ENCODE assay signal across 18 mouse cellular contexts in genomic region chr8:126774816-126775215, GRCm38 (mm10).
DNase-seq lines count a peak whose midpoint lies in the region; ATAC-seq and TF ChIP-seq lines count a peak whose summit lies in the region.
"Had no signal": no experiment of that assay in that cellular context is flagged by ENCODE, and none has a peak within 500 bp of the region (broad histone marks: within the 10 kb centered on the region; RNA-seq: fewer than 3 reads in every experiment).

No protein-coding gene starts in this region.

- no peaks in the 10 kb centered on the region for H3K9me3 ChIP-seq in kidney, embryonic 14.5 days (ENCODE audit: control insufficient read depth, low read length)
- no peaks in the 10 kb centered on the region for H3K9me3 ChIP-seq in intestine, embryonic 16.5 days (ENCODE audit: control insufficient read depth, low read length)
- no peaks in the 10 kb centered on the region for H3K9me3 ChIP-seq in midbrain, embryonic 14.5 days (ENCODE audit: control insufficient read depth, low read length)
- H3K9me3 ChIP-seq: forebrain, embryonic 12.5 days; heart, embryonic 13.5 days; midbrain, embryonic 12.5 days; neural tube, embryonic 13.5 days had no signal

- H3K4me3 ChIP-seq in kidney, embryonic 14.5 days (ENCODE audit: low read length), result no peak overlapping the region
- H3K4me3 ChIP-seq in brown adipose tissue, adult 24 weeks (ENCODE audit: insufficient read depth, low read depth, low read length), result no peak overlapping the region
- H3K4me3 ChIP-seq in intestine, embryonic 16.5 days (ENCODE audit: low read length), result no peak overlapping the region
- no peak overlapping the region for H3K4me3 ChIP-seq in left cerebral cortex, adult 2 months
- no peak overlapping the region for H3K4me3 ChIP-seq in midbrain, embryonic 14.5 days (replicated peaks; ENCODE audit: low read depth, low read length)
- H3K4me3 ChIP-seq: forebrain, embryonic 12.5 days; heart, embryonic 13.5 days; midbrain, embryonic 12.5 days; neural tube, embryonic 13.5 days had no signal

- no peak overlapping the region for H3K27ac ChIP-seq in kidney, embryonic 14.5 days (ENCODE audit: low read depth, low read length)
- H3K27ac ChIP-seq in brown adipose tissue, adult 24 weeks (replicated peaks; ENCODE audit: low read depth, low read length), result peak overlapping the region; percentile 70
- peak overlapping the region; percentile 73 for H3K27ac ChIP-seq in intestine, embryonic 16.5 days (ENCODE audit: low read length)
- H3K27ac ChIP-seq in left cerebral cortex, adult 2 months, result no peak overlapping the region
- no peak overlapping the region for H3K27ac ChIP-seq in midbrain, embryonic 14.5 days (replicated peaks; ENCODE audit: low read depth, low read length)
- H3K27ac ChIP-seq: forebrain, embryonic 12.5 days; heart, embryonic 13.5 days; hindbrain, embryonic 14.5 days; midbrain, embryonic 12.5 days; neural tube, embryonic 13.5 days had no signal

- no peak for ATAC-seq in kidney, embryonic 14.5 days (ENCODE audit: low FRiP score, low TSS enrichment)
- ATAC-seq in intestine, embryonic 16.5 days, result peak; percentile 17
- no peak for ATAC-seq in midbrain, embryonic 14.5 days (ENCODE audit: low FRiP score, low TSS enrichment)

- no peak overlapping the region for H3K9ac ChIP-seq in kidney, embryonic 14.5 days (ENCODE audit: low read depth, low read length)
- H3K9ac ChIP-seq in intestine, embryonic 16.5 days (ENCODE audit: low read depth, low read length), result no peak overlapping the region
- no peak overlapping the region for H3K9ac ChIP-seq in midbrain, embryonic 14.5 days (replicated peaks; ENCODE audit: low read length)
- H3K9ac ChIP-seq: forebrain, embryonic 12.5 days; heart, embryonic 13.5 days; hindbrain, embryonic 14.5 days; midbrain, embryonic 12.5 days; neural tube, embryonic 13.5 days had no signal

- TF ChIP-seq CTCF in left cerebral cortex, adult 2 months (IDR thresholded peaks at IDR 0.05), result no peak

- no peaks in the 10 kb centered on the region for H3K4me1 ChIP-seq in kidney, embryonic 14.5 days (ENCODE audit: control insufficient read depth, insufficient read depth, low read length)
- peaks cover 8% of the 10 kb centered on the region for H3K4me1 ChIP-seq in brown adipose tissue, adult 24 weeks (ENCODE audit: control insufficient read depth, insufficient read depth, insufficient read length, low read length)
- H3K4me1 ChIP-seq in intestine, embryonic 16.5 days (ENCODE audit: control insufficient read depth, insufficient read depth, low read length), result peaks cover 16% of the 10 kb centered on the region
- H3K4me1 ChIP-seq in midbrain, embryonic 14.5 days (ENCODE audit: control insufficient read depth, insufficient read depth, low read length), result no peaks in the 10 kb centered on the region
- H3K4me1 ChIP-seq: forebrain, embryonic 12.5 days; midbrain, embryonic 12.5 days; neural tube, embryonic 13.5 days had no signal

- intact Hi-C loops in left cerebral cortex, adult 2 months (cut with DNase I), result no loop called here

- no peaks in the 10 kb centered on the region for H3K36me3 ChIP-seq in kidney, embryonic 14.5 days (ENCODE audit: control insufficient read depth, insufficient read depth, low read length)
- H3K36me3 ChIP-seq in intestine, embryonic 16.5 days (ENCODE audit: control insufficient read depth, insufficient read depth, low read length), result no peaks in the 10 kb centered on the region
- H3K36me3 ChIP-seq in midbrain, embryonic 14.5 days (ENCODE audit: control insufficient read depth, insufficient read depth, low read length), result no peaks in the 10 kb centered on the region
- H3K36me3 ChIP-seq: forebrain, embryonic 12.5 days; heart, embryonic 13.5 days; midbrain, embryonic 12.5 days; neural tube, embryonic 13.5 days had no signal

- H3K4me2 ChIP-seq in kidney, embryonic 14.5 days (replicated peaks; ENCODE audit: low read depth, low read length), result no peak overlapping the region
- no peak overlapping the region for H3K4me2 ChIP-seq in intestine, embryonic 16.5 days (ENCODE audit: low read depth, low read length)
- H3K4me2 ChIP-seq in midbrain, embryonic 14.5 days (ENCODE audit: low read length), result no peak overlapping the region
- H3K4me2 ChIP-seq: forebrain, embryonic 12.5 days; heart, embryonic 13.5 days; hindbrain, embryonic 14.5 days; midbrain, embryonic 12.5 days; neural tube, embryonic 13.5 days had no signal

- WGBS in kidney, embryonic 14.5 days, result 52% methylated on average over 7 of the region's 7 CpGs
- WGBS in intestine, embryonic 16.5 days, result 53% methylated on average over 7 of the region's 7 CpGs
- 31% methylated on average over 7 of the region's 7 CpGs for WGBS in large intestine, adult 2 months
- WGBS in midbrain, embryonic 14.5 days, result 87% methylated on average over 7 of the region's 7 CpGs

- no peaks in the 10 kb centered on the region for H3K27me3 ChIP-seq in kidney, embryonic 14.5 days (ENCODE audit: control insufficient read depth, insufficient read depth, low read length)
- no peaks in the 10 kb centered on the region for H3K27me3 ChIP-seq in intestine, embryonic 16.5 days (replicated peaks; ENCODE audit: control insufficient read depth, insufficient read depth, low read length)
- no peaks in the 10 kb centered on the region for H3K27me3 ChIP-seq in midbrain, embryonic 14.5 days (ENCODE audit: control insufficient read depth, insufficient read depth, low read length)
- H3K27me3 ChIP-seq: forebrain, embryonic 12.5 days; heart, embryonic 13.5 days; midbrain, embryonic 12.5 days; neural tube, embryonic 13.5 days had no signal

- peak; percentile 70 to 85 for DNase-seq in kidney, adult 8-10 months
- DNase-seq in large intestine, adult 2 months (ENCODE audit: low read depth, low spot score), result peak; percentile 97
- DNase-seq in left cerebral cortex, adult 2 months (ENCODE audit: extremely low spot score in 1 of 2, low spot score in 2 of 2), result no peak
- no peak for DNase-seq in midbrain, embryonic 14.5 days
- DNase-seq: adrenal gland, postnatal 10 days; cerebellum, adult 18-20 months; heart, adult 11 months; lung, postnatal 10 days; spleen, adult 18-20 months; thymus, postnatal 36 days had no signal

Comparison
In these comparisons a context has a peak if more than half of its experiments do, and no peak if none do; other contexts are left out.
1. DNase-seq: peak in kidney, adult 8-10 months (2 of 2) and large intestine, adult 2 months (single experiment); none in left cerebral cortex, adult 2 months (0 of 2) and midbrain, embryonic 14.5 days (single experiment).
2. H3K27ac ChIP-seq: peak in brown adipose tissue, adult 24 weeks (single experiment) and intestine, embryonic 16.5 days (single experiment); none in kidney, embryonic 14.5 days (single experiment), left cerebral cortex, adult 2 months (single experiment) and midbrain, embryonic 14.5 days (single experiment).